In genomic region chr1:98073127-98073526, GRCm38 (mm10) we compare ENCODE assay signal across 13 mouse cellular contexts.
"Had no signal": no experiment of that assay in that cellular context is flagged by ENCODE, and none has a peak within 500 bp of the region (broad histone marks: within the 10 kb centered on the region; RNA-seq: fewer than 3 reads in every experiment).

No protein-coding gene starts in this region.

- DNase-seq: kidney, adult 11 months; kidney, adult 9 months; kidney, postnatal 4 days; lung, adult 2 months; lung, postnatal 36 days; right cerebral cortex, postnatal 14 days; thymus, postnatal 36 days had no signal

- H3K4me2 ChIP-seq: liver, embryonic 11.5 days; liver, embryonic 15.5 days; midbrain, embryonic 12.5 days had no signal

- H3K4me3 ChIP-seq: layer of hippocampus, adult 2 months; liver, embryonic 15.5 days; midbrain, embryonic 12.5 days had no signal

- H3K27ac ChIP-seq: kidney, postnatal 0 days; layer of hippocampus, adult 2 months; liver, embryonic 15.5 days; midbrain, embryonic 12.5 days had no signal

- H3K9me3 ChIP-seq: liver, embryonic 15.5 days; midbrain, embryonic 12.5 days had no signal

- H3K9ac ChIP-seq: liver, embryonic 15.5 days; midbrain, embryonic 12.5 days had no signal

- H3K36me3 ChIP-seq: liver, embryonic 15.5 days; midbrain, embryonic 12.5 days had no signal

- ATAC-seq: lung, postnatal 0 days had no signal

- H3K27me3 ChIP-seq: liver, embryonic 15.5 days; midbrain, embryonic 12.5 days had no signal

- H3K4me1 ChIP-seq: liver, embryonic 15.5 days had no signal
